Mouse (Mus musculus): Measurements from ENCODE around the gene Thg1l. TPM values are rescaled to one million over a fixed set of nuclear protein-coding genes. Genes with fewer than 3 reads are reported as not detected.

Gene Thg1l
- polyA plus RNA-seq, 1 experiment from 2014 or later, result 5.6 TPM

- H3K4me2 ChIP-seq (replicated peaks; ENCODE audit: low read depth), result no peak overlapping the region
- no peak for ATAC-seq
- H3K4me3 ChIP-seq (ENCODE audit: low read depth, low read length), result no peak overlapping the region
- H3K9ac ChIP-seq (ENCODE audit: low read depth, low read length), result no peak overlapping the region
- WGBS, result 99% methylated on average over 8 of the region's 8 CpGs
- no peaks in the 10 kb centered on the region; the same call in 1 of the 2 replicates for H3K4me1 ChIP-seq (replicated peaks; ENCODE audit: control insufficient read depth, insufficient read depth, low read length)
- TF ChIP-seq CTCF (IDR thresholded peaks at IDR 0.05; ENCODE audit: low read depth), result no peak
- H3K36me3 ChIP-seq (ENCODE audit: control insufficient read depth, insufficient read depth), result peaks cover 34% of the 10 kb centered on the region
- H3K27me3 ChIP-seq (replicated peaks; ENCODE audit: control insufficient read depth, insufficient read depth, low read length), result no peaks in the 10 kb centered on the region
- H3K9me3 ChIP-seq (ENCODE audit: control insufficient read depth), result no peaks in the 10 kb centered on the region
- no peak overlapping the region for H3K27ac ChIP-seq (ENCODE audit: low read depth, low read length)
Measured at GRCm38 (mm10) chr11:45937478-45937877, 17.8 kb downstream of the Thg1l start.

DNA sequence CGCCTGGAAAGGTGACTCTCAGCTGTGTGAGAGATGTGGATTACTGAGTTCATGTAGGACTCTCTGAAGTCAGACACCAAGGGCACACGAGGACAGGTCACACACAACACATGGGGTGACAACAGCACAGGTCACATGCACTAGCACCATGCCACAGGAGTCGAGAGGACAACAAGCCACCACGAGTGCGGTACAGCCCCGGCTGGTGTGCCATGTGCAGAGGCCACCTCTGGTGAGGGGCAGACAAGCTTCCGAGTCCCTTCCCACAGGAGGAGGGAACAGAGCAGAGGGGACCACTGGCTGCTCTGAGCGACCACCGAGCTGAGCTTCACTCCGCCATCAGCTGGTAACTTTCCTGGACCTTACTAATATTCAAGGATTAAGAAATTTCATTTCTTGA, 22.5 kb downstream of the Thg1l start:
- WGBS, result 93% methylated on average over 10 of the region's 10 CpGs
- no peak for TF ChIP-seq CTCF (IDR thresholded peaks at IDR 0.05; ENCODE audit: low read depth)
- H3K4me2 ChIP-seq (replicated peaks; ENCODE audit: low read depth), result no peak overlapping the region
- H3K27ac ChIP-seq (ENCODE audit: low read depth, low read length), result no peak overlapping the region
- H3K4me1 ChIP-seq (replicated peaks; ENCODE audit: control insufficient read depth, insufficient read depth, low read length), result no peaks in the 10 kb centered on the region
- H3K4me3 ChIP-seq (ENCODE audit: low read depth, low read length), result no peak overlapping the region
- H3K27me3 ChIP-seq (replicated peaks; ENCODE audit: control insufficient read depth, insufficient read depth, low read length), result no peaks in the 10 kb centered on the region
- no peak overlapping the region for H3K9ac ChIP-seq (ENCODE audit: low read depth, low read length)
- no peaks in the 10 kb centered on the region for H3K9me3 ChIP-seq (ENCODE audit: control insufficient read depth)
- H3K36me3 ChIP-seq (ENCODE audit: control insufficient read depth, insufficient read depth), result peaks cover 53% of the 10 kb centered on the region
- ATAC-seq, result no peak

- H3K4me2 ChIP-seq (replicated peaks; ENCODE audit: low read depth), result no peak overlapping the region
- no peaks in the 10 kb centered on the region for H3K9me3 ChIP-seq (ENCODE audit: control insufficient read depth)
- ATAC-seq, result no peak
- H3K4me3 ChIP-seq (ENCODE audit: low read depth, low read length), result no peak overlapping the region
- H3K36me3 ChIP-seq (ENCODE audit: control insufficient read depth, insufficient read depth), result peaks cover 34% of the 10 kb centered on the region
- WGBS, result 86% methylated on average over 10 of the region's 10 CpGs
- no peak overlapping the region for H3K27ac ChIP-seq (ENCODE audit: low read depth, low read length)
- no peaks in the 10 kb centered on the region for H3K4me1 ChIP-seq (replicated peaks; ENCODE audit: control insufficient read depth, insufficient read depth, low read length)
- H3K27me3 ChIP-seq (replicated peaks; ENCODE audit: control insufficient read depth, insufficient read depth, low read length), result no peaks in the 10 kb centered on the region
- TF ChIP-seq CTCF (IDR thresholded peaks at IDR 0.05; ENCODE audit: low read depth), result no peak
- no peak overlapping the region for H3K9ac ChIP-seq (ENCODE audit: low read depth, low read length)
Measured at GRCm38 (mm10) chr11:45929541-45929940, 25.8 kb downstream of the Thg1l start.

- Histone ChIP-seq H3K4me2 (replicated peaks; ENCODE audit: low read depth) (no peak overlapping the region), H3K9ac (ENCODE audit: low read depth, low read length) (no peak overlapping the region), H3K9me3 (ENCODE audit: control insufficient read depth) (no peaks in the 10 kb centered on the region), H3K27ac (ENCODE audit: low read depth, low read length) (no peak overlapping the region), H3K4me1 (replicated peaks; ENCODE audit: control insufficient read depth, insufficient read depth, low read length) (no peaks in the 10 kb centered on the region), H3K27me3 (replicated peaks; ENCODE audit: control insufficient read depth, insufficient read depth, low read length) (no peaks in the 10 kb centered on the region), H3K36me3 (ENCODE audit: control insufficient read depth, insufficient read depth) (peaks cover 19% of the 10 kb centered on the region), H3K4me3 (ENCODE audit: low read depth, low read length) (no peak overlapping the region)
- 73% methylated on average over 5 of the region's 5 CpGs for WGBS
- no peak for ATAC-seq
- TF ChIP-seq CTCF (IDR thresholded peaks at IDR 0.05; ENCODE audit: low read depth), result no peak
Measured at GRCm38 (mm10) chr11:45927456-45927855, 27.8 kb downstream of the Thg1l start.

- peak overlapping the region; percentile 34; the same call in 1 of the 2 replicates for H3K9ac ChIP-seq (ENCODE audit: low read depth, low read length)
- no peaks in the 10 kb centered on the region for H3K4me1 ChIP-seq (replicated peaks; ENCODE audit: control insufficient read depth, insufficient read depth, low read length)
- H3K36me3 ChIP-seq (ENCODE audit: control insufficient read depth, insufficient read depth), result peaks cover 12% of the 10 kb centered on the region
- TF ChIP-seq CTCF (IDR thresholded peaks at IDR 0.05; ENCODE audit: low read depth), result peak; percentile 91
- H3K27ac ChIP-seq (ENCODE audit: low read depth, low read length), result no peak overlapping the region
- H3K4me3 ChIP-seq (ENCODE audit: low read depth, low read length), result peak overlapping the region; percentile 33
- peak; percentile 87 for ATAC-seq
- H3K9me3 ChIP-seq (ENCODE audit: control insufficient read depth), result no peaks in the 10 kb centered on the region
- no peaks in the 10 kb centered on the region for H3K27me3 ChIP-seq (replicated peaks; ENCODE audit: control insufficient read depth, insufficient read depth, low read length)
- under 1% methylated on average over 9 of the region's 9 CpGs for WGBS
- H3K4me2 ChIP-seq (replicated peaks; ENCODE audit: low read depth), result peak overlapping the region; percentile 66
Measured at GRCm38 (mm10) chr11:45926640-45927082, 28.6 kb downstream of the Thg1l start.

DNA sequence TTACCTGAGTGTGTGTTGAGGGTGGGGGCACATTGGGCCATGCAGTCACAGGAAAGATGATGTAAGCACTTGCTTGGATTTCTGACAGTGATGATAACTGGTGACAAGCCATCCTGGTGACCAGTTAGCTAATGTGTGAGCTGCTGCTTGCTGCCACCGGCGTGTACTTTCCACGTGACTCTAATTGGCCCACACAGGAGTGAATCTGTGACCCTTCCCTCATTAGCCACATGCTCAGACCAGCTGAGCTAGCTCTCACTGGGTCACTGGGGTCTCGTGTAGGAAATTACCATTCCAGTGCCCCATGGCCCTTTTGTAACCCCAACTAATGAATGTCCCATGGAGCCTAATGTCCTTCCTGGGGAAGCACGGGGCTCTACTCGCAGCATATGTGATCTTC, 29.9 kb downstream of the Thg1l start:
- WGBS, result 83% methylated on average over 6 of the region's 6 CpGs

GRCm38 (mm10) chr11:45921480-45921898, 33.8 kb downstream of the Thg1l start:
- 16% methylated on average over 10 of the region's 10 CpGs for WGBS
- Histone ChIP-seq H3K27ac (ENCODE audit: low read depth, low read length) (no peak overlapping the region), H3K9ac (ENCODE audit: low read depth, low read length) (no peak overlapping the region), H3K4me3 (ENCODE audit: low read depth, low read length) (no peak overlapping the region), H3K4me1 (replicated peaks; ENCODE audit: control insufficient read depth, insufficient read depth, low read length) (no peaks in the 10 kb centered on the region), H3K9me3 (ENCODE audit: control insufficient read depth) (no peaks in the 10 kb centered on the region), H3K36me3 (ENCODE audit: control insufficient read depth, insufficient read depth) (no peaks in the 10 kb centered on the region), H3K27me3 (replicated peaks; ENCODE audit: control insufficient read depth, insufficient read depth, low read length) (no peaks in the 10 kb centered on the region), H3K4me2 (replicated peaks; ENCODE audit: low read depth) (no peak overlapping the region)
- ATAC-seq, result no peak
- TF ChIP-seq CTCF (IDR thresholded peaks at IDR 0.05; ENCODE audit: low read depth), result no peak

More for the DNA sequence above, 29.9 kb downstream of the Thg1l start:
- H3K4me2 ChIP-seq (replicated peaks; ENCODE audit: low read depth), result no peak overlapping the region
- peaks cover 7% of the 10 kb centered on the region; the same call in 1 of the 2 replicates for H3K36me3 ChIP-seq (ENCODE audit: control insufficient read depth, insufficient read depth)
- H3K9ac ChIP-seq (ENCODE audit: low read depth, low read length), result no peak overlapping the region
- H3K4me1 ChIP-seq (replicated peaks; ENCODE audit: control insufficient read depth, insufficient read depth, low read length), result no peaks in the 10 kb centered on the region
- no peak overlapping the region for H3K27ac ChIP-seq (ENCODE audit: low read depth, low read length)
- no peak overlapping the region for H3K4me3 ChIP-seq (ENCODE audit: low read depth, low read length)
- ATAC-seq, result no peak
- H3K9me3 ChIP-seq (ENCODE audit: control insufficient read depth), result no peaks in the 10 kb centered on the region
- no peak for TF ChIP-seq CTCF (IDR thresholded peaks at IDR 0.05; ENCODE audit: low read depth)
- H3K27me3 ChIP-seq (replicated peaks; ENCODE audit: control insufficient read depth, insufficient read depth, low read length), result no peaks in the 10 kb centered on the region
